Mouse (Mus musculus): ENCODE results near the gene Atf3. TPM values are rescaled to one million over a fixed set of nuclear protein-coding genes. Genes with fewer than 3 reads are reported as not detected.
A peak's percentile ranks its signal among the peaks of the same experiment; 100 is the strongest.

Gene Atf3
- polyA plus RNA-seq, 1 experiment: 8.4 TPM

DNA sequence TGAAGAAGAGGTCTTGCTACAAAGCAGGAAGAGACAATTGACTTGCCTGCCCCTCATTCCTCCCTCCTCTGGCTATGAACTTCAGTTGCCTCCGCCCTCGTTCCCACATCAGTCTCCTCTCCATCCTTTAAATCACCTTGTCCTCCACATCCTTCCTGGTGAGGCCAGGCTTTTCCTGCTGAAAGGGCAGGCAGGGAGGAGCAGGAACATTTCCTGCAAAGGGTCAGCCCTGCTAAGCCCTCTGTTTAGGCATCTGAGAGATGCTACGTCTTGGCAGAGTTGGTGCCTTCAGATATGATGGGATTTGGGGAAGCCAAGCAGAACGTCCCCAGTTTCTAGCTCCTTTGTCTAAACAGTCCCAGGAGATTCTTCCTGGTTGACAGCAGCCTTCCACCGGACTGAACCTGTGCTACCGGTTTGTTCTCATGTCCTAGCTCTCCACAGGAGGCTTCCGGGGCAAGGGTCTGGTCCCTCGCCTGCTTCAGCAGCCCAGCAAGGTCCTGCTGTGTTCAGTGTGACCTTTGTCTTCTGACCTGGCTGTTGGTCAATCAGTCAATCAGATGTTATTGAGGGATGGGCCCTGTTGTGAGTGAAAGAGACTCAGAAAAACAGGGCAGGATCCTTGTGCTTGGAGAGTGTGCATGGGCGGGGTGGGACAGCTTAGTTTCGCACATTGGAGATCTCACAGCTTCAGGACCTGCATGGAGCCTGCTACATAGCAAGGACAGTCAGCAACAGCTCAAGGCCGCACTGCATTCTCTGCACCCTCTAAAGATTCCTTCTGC, 38.9 kb upstream of the Atf3 start:
- WGBS: 76% methylated on average over 11 of the region's 11 CpGs
- TF ChIP-seq CTCF (IDR thresholded peaks at IDR 0.05; ENCODE audit: control insufficient read depth, insufficient read depth, low read length) (no peak), POLR2A (IDR thresholded peaks at IDR 0.05; ENCODE audit: borderline replicate concordance, control insufficient read depth, low read depth, low read length) (no peak)
- H3K4me3 ChIP-seq (replicated peaks; ENCODE audit: control insufficient read depth, low read depth, low read length): no peak overlapping the region
- peaks cover 3% of the 10 kb centered on the region for H3K4me1 ChIP-seq (ENCODE audit: control insufficient read depth, insufficient read depth, low read length)
- H3K27ac ChIP-seq (ENCODE audit: control insufficient read depth, insufficient read depth, low read depth, low read length, poor library complexity): no peak overlapping the region

GRCm38 (mm10) chr1:191256134-191256533, 38.3 kb upstream of the Atf3 start:
- Histone ChIP-seq H3K27ac (ENCODE audit: control insufficient read depth, insufficient read depth, low read depth, low read length, poor library complexity) (no peak overlapping the region), H3K4me3 (replicated peaks; ENCODE audit: control insufficient read depth, low read depth, low read length) (no peak overlapping the region), H3K4me1 (ENCODE audit: control insufficient read depth, insufficient read depth, low read length) (peaks cover 3% of the 10 kb centered on the region)
- TF ChIP-seq POLR2A (IDR thresholded peaks at IDR 0.05; ENCODE audit: borderline replicate concordance, control insufficient read depth, low read depth, low read length) (no peak), CTCF (IDR thresholded peaks at IDR 0.05; ENCODE audit: control insufficient read depth, insufficient read depth, low read length) (no peak)
- WGBS: 73% methylated on average over 5 of the region's 5 CpGs

DNA sequence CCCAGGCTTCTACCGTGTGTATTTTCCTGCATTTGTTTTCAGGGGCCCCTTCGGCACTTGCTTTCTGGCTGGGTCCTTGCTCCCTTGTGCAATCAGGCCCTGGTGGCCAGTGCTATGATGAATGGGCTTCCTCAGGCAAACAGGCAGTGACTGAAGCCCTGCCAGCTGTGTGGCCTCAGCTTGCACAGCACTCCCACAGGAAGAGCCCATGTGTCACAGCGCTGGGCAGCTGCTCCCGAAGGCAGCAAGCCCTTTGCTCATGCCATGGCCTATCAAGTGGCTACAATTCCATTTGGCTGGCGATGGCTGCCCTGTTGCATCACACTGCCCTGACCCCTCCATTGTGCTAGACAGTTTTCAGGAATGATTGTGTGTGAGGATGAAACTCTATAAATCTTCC, 36.6 kb upstream of the Atf3 start:
- WGBS: 41% methylated on average over 5 of the region's 5 CpGs
- Histone ChIP-seq H3K27ac (ENCODE audit: control insufficient read depth, insufficient read depth, low read depth, low read length, poor library complexity) (no peak overlapping the region), H3K4me1 (ENCODE audit: control insufficient read depth, insufficient read depth, low read length) (peaks cover 6% of the 10 kb centered on the region), H3K4me3 (replicated peaks; ENCODE audit: control insufficient read depth, low read depth, low read length) (no peak overlapping the region)
- TF ChIP-seq POLR2A (IDR thresholded peaks at IDR 0.05; ENCODE audit: borderline replicate concordance, control insufficient read depth, low read depth, low read length) (no peak), CTCF (IDR thresholded peaks at IDR 0.05; ENCODE audit: control insufficient read depth, insufficient read depth, low read length) (no peak)

- TF ChIP-seq POLR2A (IDR thresholded peaks at IDR 0.05; ENCODE audit: borderline replicate concordance, control insufficient read depth, low read depth, low read length): no peak
- TF ChIP-seq CTCF (IDR thresholded peaks at IDR 0.05; ENCODE audit: control insufficient read depth, insufficient read depth, low read length): no peak
- Histone ChIP-seq H3K4me3 (replicated peaks; ENCODE audit: control insufficient read depth, low read depth, low read length) (no peak overlapping the region), H3K4me1 (ENCODE audit: control insufficient read depth, insufficient read depth, low read length) (peaks cover 6% of the 10 kb centered on the region), H3K27ac (ENCODE audit: control insufficient read depth, insufficient read depth, low read depth, low read length, poor library complexity) (no peak overlapping the region)
- 23% methylated on average over 1 of the region's 1 CpGs for WGBS
These were observed 35.8 kb upstream of the Atf3 start for GRCm38 (mm10) chr1:191253636-191254035.

GRCm38 (mm10) chr1:191249975-191250374, 32.1 kb upstream of the Atf3 start:
- WGBS: 12% methylated on average over 3 of the region's 3 CpGs
- TF ChIP-seq CTCF (IDR thresholded peaks at IDR 0.05; ENCODE audit: control insufficient read depth, insufficient read depth, low read length): no peak
- TF ChIP-seq POLR2A (IDR thresholded peaks at IDR 0.05; ENCODE audit: borderline replicate concordance, control insufficient read depth, low read depth, low read length): no peak

DNA sequence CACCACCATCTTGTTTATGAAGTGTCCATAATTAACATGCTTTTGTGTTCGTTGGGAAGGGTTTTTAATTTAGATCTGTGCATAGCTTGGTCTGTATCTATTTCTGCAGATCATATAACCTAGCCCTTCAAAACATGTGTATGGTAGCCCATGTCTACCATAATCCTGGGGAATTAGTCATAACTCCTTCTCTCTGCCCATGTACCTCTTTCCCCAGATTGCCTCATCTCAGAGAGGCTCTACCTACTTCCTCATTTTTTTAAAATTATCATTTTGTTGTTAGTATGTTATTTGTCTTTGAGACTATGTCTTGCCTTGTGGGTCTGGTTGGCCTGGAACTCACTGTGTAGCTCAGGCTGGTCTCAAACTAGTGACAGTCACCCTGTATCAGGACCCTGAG, 30.6 kb upstream of the Atf3 start:
- Histone ChIP-seq H3K4me1 (ENCODE audit: control insufficient read depth, insufficient read depth, low read length) (peaks cover 5% of the 10 kb centered on the region), H3K4me3 (replicated peaks; ENCODE audit: control insufficient read depth, low read depth, low read length) (no peak overlapping the region), H3K27ac (ENCODE audit: control insufficient read depth, insufficient read depth, low read depth, low read length, poor library complexity) (peak overlapping the region; percentile 69)
- WGBS: 46% methylated on average over 1 of the region's 1 CpGs
- TF ChIP-seq POLR2A (IDR thresholded peaks at IDR 0.05; ENCODE audit: borderline replicate concordance, control insufficient read depth, low read depth, low read length): no peak
- TF ChIP-seq CTCF (IDR thresholded peaks at IDR 0.05; ENCODE audit: control insufficient read depth, insufficient read depth, low read length): no peak

More at GRCm38 (mm10) chr1:191249975-191250374, 32.1 kb upstream of the Atf3 start:
- Histone ChIP-seq H3K4me1 (ENCODE audit: control insufficient read depth, insufficient read depth, low read length) (peaks cover 8% of the 10 kb centered on the region), H3K27ac (ENCODE audit: control insufficient read depth, insufficient read depth, low read depth, low read length, poor library complexity) (no peak overlapping the region), H3K4me3 (replicated peaks; ENCODE audit: control insufficient read depth, low read depth, low read length) (no peak overlapping the region)

DNA sequence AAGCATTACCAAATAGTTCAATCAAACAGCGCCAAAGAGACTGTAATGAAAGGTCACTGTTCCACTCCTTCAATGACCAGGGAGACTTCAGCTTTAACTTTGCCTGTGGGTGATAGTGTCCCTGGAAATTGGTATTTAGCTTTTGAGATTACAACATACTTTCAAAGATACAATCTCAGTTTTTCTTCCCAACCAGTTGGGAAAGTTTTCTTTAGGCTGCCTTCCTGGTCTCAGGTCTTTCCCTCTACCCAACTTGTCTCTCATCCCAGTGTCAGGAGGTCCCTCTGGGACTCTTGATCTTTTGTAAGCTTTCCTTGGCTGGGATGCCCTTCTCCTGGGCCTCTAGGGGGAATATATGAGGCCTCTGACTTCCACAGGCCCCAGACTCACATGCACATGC, 29.7 kb upstream of the Atf3 start:
- TF ChIP-seq POLR2A (IDR thresholded peaks at IDR 0.05; ENCODE audit: borderline replicate concordance, control insufficient read depth, low read depth, low read length): no peak
- no peak for TF ChIP-seq CTCF (IDR thresholded peaks at IDR 0.05; ENCODE audit: control insufficient read depth, insufficient read depth, low read length)
- peaks cover 5% of the 10 kb centered on the region for H3K4me1 ChIP-seq (ENCODE audit: control insufficient read depth, insufficient read depth, low read length)
- 76% methylated on average over 1 of the region's 1 CpGs for WGBS
- H3K27ac ChIP-seq (ENCODE audit: control insufficient read depth, insufficient read depth, low read depth, low read length, poor library complexity): no peak overlapping the region
- no peak overlapping the region for H3K4me3 ChIP-seq (replicated peaks; ENCODE audit: control insufficient read depth, low read depth, low read length)

- TF ChIP-seq POLR2A (IDR thresholded peaks at IDR 0.05; ENCODE audit: borderline replicate concordance, control insufficient read depth, low read depth, low read length) (no peak), CTCF (IDR thresholded peaks at IDR 0.05; ENCODE audit: control insufficient read depth, insufficient read depth, low read length) (no peak)
- WGBS: 79% methylated on average over 4 of the region's 4 CpGs
- H3K4me3 ChIP-seq (replicated peaks; ENCODE audit: control insufficient read depth, low read depth, low read length): no peak overlapping the region
- no peak overlapping the region for H3K27ac ChIP-seq (ENCODE audit: control insufficient read depth, insufficient read depth, low read depth, low read length, poor library complexity)
- peaks cover 2% of the 10 kb centered on the region for H3K4me1 ChIP-seq (ENCODE audit: control insufficient read depth, insufficient read depth, low read length)
These were observed 26.0 kb upstream of the Atf3 start for GRCm38 (mm10) chr1:191243855-191244254.
